Mouse (Mus musculus) erythroid progenitor cell, adult 5-6 weeks (primary cell): ENCODE measurements around the gene Spg7. TPM values are rescaled to one million over a fixed set of nuclear protein-coding genes. Genes with fewer than 3 reads are reported as not detected.
"Not testable (repeated sequence)": the region's sequence is repeated elsewhere in the genome, so short reads cannot be mapped to it uniquely, and the experiment has no call there.

Source experiments
- ATAC-seq: replicated peaks from 2 replicates; pipeline ENCODE4 v1.8.0; 2016; ENCODE audit warnings: moderate number of reproducible peaks, mild to moderate bottlenecking, moderate TSS enrichment, inconsistent platforms; ENCODE audit not compliant: poor library complexity, low FRiP score, severe bottlenecking
- total RNA-seq, 2 experiments: library from RNA; stranded (forward) in 1 of 2; stranded (reverse) in 1 of 2; fragments of 150-400 nt in 1 of 2; fragments of 186-747, 209-891 nt in 1 of 2; gene quantifications; 2 replicates each; pipeline versions ENCODE4 v1.2.3 to v1.2.4; 2015 to 2017; ENCODE audit warnings: low replicate concordance in 2 of 2

The Spg7 gene
- 63.4 and 71.7 TPM in 2 replicates for total RNA-seq (2015; ENCODE audit: low replicate concordance)
- total RNA-seq (2017; ENCODE audit: low replicate concordance): 50.3 and 65.2 TPM in 2 replicates

DNA sequence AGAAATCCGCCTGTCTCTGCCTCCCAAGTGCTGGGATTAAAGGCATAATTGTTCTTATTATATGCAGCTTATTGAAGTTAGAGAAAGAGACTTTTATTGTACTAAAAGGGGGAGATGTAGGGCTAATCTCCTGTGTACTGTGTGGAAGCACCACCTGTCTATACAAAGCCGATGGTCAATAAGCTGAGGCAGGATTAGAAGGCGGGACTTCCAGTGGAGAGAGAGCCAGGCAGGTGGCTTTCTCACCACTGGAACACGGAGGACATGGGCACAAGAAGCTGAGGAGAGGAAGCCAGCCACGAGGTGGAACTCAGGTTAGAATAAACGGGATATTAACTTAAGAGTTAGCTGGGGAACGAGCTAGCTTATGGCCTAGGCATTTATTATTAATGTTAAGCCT, at the start of gene Spg7:
Gene Spg7, plus strand, starts transcription at position 222 of the 400 bp plus-strand sequence.
- ATAC-seq: no peak

DNA sequence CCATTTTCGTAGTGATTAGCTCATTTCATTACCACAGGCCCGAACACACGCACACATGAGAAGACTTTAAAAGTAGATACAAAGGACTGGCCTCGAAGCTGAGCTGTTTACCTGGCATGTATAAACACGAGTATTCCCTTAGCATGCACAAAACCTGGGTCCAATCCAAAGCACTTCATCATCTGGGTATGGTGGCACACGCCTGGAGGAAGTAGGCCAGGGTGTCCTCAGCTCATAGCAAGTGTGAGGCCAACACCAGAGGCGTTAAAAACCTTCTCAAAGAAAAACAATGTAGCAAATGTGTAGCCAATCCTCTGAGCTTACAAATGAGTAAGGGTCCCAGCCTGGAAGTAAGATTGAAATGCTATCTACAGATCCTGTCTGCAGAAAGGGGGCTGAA, 48.3 kb upstream of the Spg7 start:
- ATAC-seq: no peak

DNA sequence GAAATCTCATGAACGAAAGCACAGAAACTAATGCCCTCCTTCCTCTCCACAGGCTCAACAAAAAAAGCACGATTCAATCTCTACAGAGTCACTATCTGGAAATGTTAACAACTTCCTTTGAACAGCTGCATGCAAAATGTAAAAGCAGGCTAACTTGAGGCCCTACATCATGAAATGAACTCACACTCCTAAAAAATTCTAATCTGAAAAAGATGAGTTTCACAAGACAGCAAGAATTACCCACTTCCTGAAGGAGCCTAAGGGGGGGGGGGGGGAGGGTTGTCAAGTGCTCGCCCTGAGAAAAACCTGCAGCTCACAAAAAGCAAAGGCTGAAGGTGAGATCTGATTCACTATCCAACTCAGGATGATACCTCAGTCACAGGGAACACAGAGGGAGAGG, 47.7 kb upstream of the Spg7 start:
- ATAC-seq: no peak

DNA sequence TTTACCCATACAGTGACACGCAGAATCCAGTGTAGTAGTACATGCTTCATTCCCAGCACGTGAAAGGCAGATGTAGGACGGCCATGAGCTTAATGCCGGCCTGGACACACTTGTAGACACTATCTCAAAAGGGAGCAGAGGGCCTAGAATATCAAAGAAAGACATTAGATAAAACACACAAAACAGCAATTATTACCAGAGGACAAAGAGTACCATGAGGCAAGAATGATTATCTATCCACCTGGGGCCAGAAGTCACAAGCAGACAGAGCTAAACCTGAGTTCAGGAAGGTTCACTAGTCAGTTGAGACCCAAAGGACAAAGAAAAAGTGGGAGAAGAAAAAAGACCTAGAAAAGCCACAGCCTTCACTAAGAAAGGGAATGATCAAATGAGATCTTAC, 45.6 kb upstream of the Spg7 start:
- ATAC-seq: no peak

DNA sequence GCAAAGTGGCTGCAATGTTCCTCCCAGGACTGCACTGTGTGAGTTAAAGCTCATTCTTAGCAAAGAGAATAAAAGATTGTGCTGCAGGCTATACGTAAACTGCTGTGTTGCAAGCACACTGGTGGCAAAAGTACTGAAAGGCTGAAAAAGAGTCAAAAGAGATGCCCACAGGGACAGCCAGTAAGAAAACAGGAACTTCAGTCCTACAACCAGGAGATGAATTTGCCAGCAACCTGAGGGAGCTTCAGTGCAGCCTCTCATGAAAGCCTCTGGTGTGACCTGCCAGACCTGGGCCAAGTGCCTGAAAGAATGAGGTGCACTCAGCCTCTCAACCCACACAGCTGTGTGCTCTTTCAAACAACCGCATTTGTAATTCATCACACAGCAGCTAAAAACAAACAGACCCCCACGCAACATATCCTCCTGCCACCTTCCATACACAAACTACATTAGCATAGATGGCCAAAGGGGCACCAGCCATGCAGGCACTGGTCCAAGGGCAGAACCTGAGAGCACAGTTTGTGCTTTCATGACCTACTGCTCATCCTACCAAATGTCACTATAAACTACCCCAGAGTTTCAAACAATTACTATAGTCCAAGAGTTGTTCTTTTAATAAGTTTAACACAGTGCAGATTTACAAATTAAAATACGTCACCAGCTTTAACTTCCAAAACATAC, 44.1 kb upstream of the Spg7 start:
- ATAC-seq: no peak

DNA sequence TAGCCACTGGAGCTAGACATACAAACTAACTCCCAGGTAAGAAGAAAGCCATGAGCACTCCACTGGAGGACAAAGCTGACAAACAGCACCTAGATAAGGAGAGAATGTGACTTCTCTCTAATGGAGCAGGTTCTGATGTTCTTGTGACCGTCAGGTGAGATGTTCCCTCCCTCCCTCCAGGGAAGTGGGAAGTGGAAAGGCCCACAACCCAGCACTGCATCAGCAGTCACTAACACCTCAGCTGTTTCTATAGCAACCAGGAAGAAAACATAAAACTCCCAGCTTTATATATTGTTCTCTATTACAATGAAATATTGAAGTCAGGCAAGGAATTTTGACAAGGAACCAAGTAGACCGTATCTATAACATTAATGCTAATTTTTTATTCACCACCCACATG, 42.7 kb upstream of the Spg7 start:
- no peak for ATAC-seq

DNA sequence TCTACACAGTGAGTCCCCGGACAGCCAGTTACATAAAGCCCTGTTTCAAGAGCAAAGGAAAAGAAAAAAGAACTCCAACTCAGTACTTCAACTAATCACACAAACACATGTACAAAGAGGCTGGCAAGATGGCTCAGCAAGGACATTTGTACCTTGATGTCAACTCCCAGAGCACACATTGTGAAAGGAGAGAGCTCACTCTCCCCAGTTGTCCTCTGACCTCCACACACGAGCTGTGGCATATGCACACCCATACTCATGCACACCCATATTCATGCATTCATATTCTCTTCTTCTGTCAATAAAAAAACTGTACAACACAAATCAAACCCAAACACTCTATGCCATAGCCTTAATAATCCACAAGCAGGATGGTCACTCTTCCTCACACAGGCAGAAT, 41.9 kb upstream of the Spg7 start:
- ATAC-seq: no peak

DNA sequence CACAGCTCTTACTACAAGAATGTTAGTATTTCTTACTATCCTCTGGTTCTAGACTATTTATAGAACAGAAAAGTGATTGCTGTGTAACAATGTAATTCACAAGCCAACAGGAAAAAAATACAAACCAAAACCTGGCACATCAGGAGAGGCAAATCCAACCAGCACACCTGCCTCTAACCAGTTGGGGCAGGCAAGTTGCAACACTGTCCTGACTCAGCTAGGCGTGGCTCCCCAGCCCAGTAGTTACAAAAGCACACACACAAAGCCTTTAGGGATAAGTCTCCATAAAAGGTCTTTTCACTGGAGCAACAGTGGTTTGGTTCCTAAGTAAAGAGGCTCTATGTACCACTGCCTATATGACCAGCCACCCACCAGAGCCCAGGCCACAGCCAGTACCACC, 41.5 kb upstream of the Spg7 start:
- ATAC-seq: 0 out of 2 replicates have a peak, but pooled peaks have one; percentile 31

DNA sequence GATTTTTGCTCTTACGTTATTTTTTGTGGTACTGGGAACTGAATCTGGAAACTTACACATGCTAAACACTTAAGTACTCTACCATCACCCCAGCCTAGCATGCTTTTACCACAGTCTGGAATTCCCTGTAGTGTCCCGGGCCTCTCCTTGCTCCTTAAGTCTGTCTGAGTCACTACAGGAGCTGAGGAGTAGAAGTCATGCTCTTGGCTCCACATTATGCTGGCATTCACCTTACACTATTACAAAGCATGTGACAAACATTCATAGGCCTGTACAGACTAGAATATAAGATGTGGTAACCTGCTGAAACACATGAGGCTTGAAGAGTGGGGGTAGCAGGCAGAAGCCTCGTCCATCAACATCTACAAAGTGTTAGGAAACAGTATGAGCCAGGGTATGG, 40.0 kb upstream of the Spg7 start:
- ATAC-seq: no peak

DNA sequence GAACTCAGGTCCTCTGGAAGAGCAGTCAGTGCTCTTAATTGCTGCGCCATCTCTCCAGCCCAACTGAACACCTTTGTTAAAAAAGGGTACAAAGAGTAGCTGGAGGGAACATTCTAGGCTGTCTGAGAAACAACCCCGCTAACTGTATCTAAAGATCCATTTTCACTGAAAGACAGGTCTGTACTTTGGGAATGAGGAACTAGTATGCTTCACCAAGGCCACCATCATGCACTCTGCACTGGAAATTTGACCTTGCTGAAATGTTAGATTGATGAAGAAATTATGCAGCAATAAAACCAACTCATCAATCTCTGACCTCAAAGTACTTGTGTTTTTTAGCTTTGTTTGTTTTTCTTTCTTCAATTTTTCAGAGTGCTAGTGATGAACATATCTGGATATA, 38.5 kb upstream of the Spg7 start:
- ATAC-seq: no peak

DNA sequence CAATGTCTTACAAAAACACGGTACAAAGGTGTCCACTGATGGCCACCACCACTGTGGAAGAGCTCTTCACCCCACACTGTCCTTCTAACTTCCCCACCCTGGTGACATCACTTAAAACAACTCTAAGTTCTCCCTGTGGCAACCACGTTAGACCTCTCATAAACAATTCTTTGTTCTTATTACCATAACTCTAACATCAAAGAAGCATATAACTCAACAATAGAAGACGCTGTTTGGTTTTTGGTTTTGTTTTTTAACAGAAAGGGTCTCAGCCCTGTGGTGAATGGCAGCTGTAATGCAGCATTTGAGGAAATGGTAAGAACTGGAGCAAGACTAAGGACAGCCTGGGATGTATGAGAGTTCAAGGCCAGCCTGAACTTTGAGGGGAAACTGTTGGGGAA, 36.8 kb upstream of the Spg7 start:
- no peak for ATAC-seq

DNA sequence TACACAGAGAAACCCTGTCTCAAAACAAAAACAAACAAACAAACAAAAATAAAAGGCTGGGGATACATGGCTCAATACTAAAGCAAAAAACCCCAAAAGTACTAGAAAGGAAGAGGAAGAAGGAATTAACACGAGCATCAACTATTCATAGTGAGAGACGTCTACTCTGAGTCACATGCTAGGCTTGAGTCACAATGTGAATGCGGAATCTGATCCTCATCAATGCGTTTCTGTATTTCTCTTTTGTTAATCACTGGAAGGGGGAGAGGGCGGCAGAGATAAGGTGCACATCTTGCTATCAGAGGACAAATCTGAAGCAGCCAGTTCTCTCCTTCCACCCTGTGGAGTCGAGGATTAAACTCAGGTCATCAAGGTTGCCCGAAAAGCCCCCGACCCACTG, 35.0 kb upstream of the Spg7 start:
- ATAC-seq: no peak

DNA sequence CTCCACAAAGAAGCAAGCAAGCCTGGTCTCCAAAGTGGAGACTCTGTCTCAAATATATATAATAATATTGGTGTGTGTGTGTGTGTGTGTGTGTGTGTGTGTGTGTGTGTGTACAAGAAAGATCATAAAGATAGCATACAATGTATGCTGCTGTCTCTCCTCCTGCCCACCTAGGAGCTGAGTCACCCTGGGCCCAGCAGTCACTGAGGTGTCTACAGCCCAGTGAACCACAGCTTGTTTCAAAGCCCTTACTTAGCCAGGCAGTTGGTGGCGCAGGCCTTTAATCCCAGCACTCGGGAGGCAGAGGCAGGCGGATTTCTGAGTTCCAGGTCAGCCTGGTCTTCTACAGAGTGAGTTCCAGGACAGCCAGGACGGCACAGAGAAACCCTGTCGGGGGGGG, 32.7 kb upstream of the Spg7 start:
- not testable (repeated sequence) for ATAC-seq

DNA sequence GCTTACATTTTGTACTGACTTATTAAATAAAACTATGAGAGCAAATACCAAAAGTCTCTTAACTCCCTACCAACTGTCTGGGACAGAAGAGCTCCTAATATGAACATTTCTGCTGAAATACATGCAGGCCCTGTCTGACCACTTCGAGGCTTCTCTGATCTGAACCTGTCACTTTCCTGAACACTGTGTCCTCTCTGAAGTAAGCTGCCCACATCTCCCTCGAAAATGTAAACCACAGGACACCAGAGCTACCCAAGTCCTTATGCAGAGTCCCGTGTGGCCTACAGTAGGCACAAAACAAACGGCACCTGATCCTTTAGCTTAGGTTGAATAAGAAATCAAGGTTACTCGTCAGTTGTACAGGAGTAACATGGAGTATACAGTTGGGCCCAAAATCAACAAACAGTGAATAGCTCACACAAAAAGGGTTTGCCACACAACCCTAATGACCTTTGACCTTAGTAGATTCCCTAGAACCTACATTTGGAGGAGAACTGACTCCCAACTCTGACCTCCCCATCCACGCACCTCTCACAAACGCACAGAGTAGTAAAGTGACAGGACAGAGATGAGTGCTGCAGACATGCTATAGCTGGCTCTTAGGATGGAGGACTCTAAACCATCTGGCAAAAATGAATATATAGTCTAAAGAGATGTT, 31.3 kb upstream of the Spg7 start:
- no peak for ATAC-seq

DNA sequence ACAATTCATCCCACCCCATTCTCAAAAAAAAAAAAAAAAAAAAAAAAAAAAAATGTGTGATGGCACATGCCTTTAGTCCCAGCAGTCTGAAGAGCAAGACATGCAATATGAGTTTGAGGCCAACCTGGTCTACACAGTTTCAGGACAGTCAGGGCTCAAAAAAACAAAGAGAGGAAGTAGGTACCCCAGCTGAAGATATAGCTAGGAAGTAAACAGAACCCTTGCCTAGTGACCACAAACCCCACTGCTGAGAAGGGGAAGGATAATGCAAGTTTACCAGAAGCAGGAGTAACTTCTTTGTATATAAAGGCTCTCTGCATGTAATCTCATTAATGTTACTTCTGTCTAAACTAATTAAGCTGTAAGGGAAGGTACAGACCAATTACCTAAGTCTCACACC, 30.0 kb upstream of the Spg7 start:
- ATAC-seq: no peak

DNA sequence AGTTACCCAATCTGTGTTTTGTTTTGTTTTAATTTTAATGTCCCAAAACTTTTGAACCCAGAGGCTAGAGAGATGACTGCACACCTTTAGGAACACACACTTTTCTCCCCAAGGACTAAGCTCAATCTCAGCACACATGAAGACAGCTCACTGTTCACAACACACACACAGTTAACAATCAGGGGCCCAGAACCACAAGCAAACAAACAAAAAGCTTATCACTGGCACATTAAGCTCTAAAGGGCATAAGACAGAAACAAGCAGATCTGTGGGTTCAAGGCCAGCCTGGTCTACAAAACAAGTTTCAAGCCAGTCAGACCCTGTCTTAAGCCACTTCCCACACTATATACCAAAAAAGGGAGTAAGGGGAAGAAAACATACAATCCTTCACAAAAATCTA, 29.3 kb upstream of the Spg7 start:
- no peak for ATAC-seq

DNA sequence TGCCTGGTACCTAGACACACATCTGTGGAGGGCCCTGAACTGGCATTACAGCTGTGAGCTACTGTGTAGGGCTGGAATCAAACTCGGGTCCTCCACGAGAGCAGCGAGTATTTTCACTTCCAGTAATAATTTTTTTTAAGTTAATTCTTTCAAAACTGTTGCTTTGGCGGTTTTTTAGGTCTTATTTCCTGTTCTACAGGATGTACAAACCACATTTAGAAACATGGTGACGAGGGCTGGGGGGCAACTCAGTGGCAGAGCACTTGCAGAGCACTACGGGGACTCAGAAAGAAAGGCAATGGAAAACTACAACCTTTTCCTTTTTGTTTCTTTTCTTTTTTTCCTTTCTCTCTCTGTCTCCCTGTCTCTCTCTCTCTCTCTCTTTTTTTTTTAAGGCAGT, 28.6 kb upstream of the Spg7 start:
- no peak for ATAC-seq

DNA sequence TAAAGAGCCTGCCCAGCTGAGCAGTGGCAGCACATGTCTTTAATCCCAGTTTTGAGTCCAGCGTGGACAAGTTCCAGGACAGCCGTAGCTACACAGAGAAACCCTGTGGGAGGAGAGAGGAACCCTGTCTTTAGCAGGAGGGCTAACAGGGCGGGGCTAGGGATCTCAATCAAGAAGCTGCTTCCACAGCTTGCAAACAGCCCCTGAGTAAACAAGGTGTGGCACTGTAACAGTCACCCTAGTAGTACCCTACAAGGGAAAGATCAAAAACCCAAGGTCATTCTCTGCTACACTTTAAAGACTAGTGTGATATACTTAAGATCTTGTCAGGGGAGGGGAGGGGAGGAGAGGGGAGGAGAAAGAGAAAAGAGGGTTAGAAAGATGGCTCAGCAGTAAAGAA, 25.8 kb upstream of the Spg7 start:
- ATAC-seq: peak; percentile 81

DNA sequence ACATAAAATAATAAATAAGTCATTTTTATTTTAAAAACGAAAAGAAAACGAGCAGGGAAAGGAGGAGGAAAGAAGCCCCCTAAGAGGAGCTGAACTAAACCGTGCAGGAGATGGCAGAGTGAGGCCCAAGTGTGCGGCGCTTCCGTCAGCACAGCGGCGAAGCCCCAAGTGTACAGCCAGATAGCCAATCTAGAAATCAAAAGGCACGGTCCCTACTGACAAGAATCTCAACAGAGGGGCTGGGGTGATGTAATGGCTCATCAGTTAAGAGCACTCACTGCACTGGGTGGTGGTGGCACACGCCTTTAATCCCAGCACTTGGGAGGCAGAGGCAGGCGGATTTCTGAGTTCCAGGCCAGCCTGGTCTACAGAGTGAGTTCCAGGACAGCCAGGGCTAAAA, 25.3 kb upstream of the Spg7 start:
- ATAC-seq: no peak

DNA sequence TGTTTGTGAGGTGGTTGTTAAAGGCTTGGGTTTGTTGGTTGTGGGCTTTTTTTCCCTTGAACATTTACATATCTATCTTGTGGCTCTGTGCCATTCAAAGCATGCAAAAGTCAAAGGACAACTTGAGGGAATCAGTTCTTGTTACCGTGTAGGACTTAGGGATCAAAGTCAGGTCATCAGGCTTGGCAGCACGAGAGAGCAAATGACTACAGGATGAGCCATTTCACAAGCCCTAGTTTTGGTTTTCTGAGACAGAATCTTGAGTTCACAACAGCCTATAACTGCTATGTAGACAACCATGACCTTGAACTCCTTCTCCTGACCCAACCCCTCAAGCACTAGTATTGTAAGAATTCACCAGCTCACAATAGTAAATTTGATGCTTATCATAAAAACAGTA, 24.4 kb upstream of the Spg7 start:
- ATAC-seq: no peak

DNA sequence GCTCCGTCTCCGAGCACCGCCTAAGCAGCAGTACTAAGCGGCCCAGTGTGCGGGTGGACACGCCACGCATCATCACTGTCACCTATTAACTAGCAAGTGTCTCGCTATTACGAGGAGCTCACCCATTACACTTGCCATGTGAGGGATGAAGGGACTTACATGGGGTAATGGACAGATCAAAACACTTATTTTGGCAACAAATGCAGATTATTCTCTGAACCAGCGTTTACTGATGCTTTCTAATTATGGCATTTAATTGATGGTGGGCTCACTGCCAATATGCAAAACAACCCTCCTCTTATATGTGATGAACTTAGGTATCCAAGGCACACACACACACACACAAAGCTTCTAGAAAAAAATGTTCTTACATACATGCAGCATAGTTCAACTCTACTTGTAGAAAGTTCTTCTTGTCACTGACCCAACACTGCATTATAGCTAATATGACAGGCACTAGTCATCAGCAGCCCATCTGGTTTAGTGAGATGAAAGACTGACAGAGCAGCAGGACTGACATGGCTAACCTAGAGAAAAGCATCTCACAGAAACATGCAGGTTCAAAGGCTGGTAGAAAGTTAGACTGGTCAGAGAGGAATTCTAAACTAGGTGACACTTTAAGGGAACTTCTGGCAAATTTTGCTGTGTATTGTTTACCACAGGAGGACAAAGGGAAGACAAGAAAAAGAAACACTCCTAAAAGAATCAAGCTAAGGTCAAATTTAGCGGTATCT, 23.2 kb upstream of the Spg7 start:
- ATAC-seq: no peak
